Mouse (Mus musculus) left cerebral cortex, adult 8-10 months (tissue): ENCODE results near the gene Krtap11-1. TPM values are rescaled to one million over a fixed set of nuclear protein-coding genes. Genes with fewer than 3 reads are reported as not detected.

Experiments used
- total RNA-seq, 4 experiments: library from RNA; stranded (reverse); gene quantifications; 2 replicates each; pipeline ENCODE4 v1.2.4; 2022

Gene Krtap11-1
- total RNA-seq, 4 experiments from 2014 or later = not detected

Other genes starting within 250 kb of the Krtap11-1 start
- gene Krtap21-1, start 167.3 kb downstream of the Krtap11-1 start, total RNA-seq = not detected
- not detected for gene Krtap6-2, start 151.1 kb downstream of the Krtap11-1 start, total RNA-seq
- not detected for gene Krtap8-1, start 83.2 kb downstream of the Krtap11-1 start, total RNA-seq
- not detected for gene Krtap7-1, start 62.9 kb downstream of the Krtap11-1 start, total RNA-seq